Mouse (Mus musculus) midbrain, embryonic 11.5 days (tissue): Measurements from ENCODE around the gene Zfp444. TPM values are rescaled to one million over a fixed set of nuclear protein-coding genes. Genes with fewer than 3 reads are reported as not detected.
A peak's percentile ranks its signal among the peaks of the same experiment; 100 is the strongest.

Source experiments
- ATAC-seq: fragments of 200-750 bp; cut with Nextera tagmentation; 2 replicates; pipeline ENCODE4 v1.8.0; 2017; ENCODE audit warnings: moderate TSS enrichment, moderate library complexity; ENCODE audit not compliant: low FRiP score
- DNase-seq: peaks from one replicate; pipeline ENCODE4 v3.0.0; 2015; ENCODE audit warnings: low spot score; ENCODE audit errors: missing footprints
- H3K27ac ChIP-seq: fragments of 300-500 bp; sonication (generic); 2 replicates; pipeline ENCODE4 v1.5.1; 2014; ENCODE audit warnings: low read depth, low read length
- H3K27me3 ChIP-seq: fragments of 300-500 bp; sonication (generic); 2 replicates; pipeline ENCODE4 v1.6.1; 2014; ENCODE audit warnings: mild to moderate bottlenecking, low read length, moderate library complexity, mixed read lengths; ENCODE audit not compliant: control insufficient read depth, insufficient read depth
- H3K36me3 ChIP-seq: fragments of 300-500 bp; sonication (generic); 2 replicates; pipeline ENCODE4 v1.6.1; 2014; ENCODE audit warnings: mild to moderate bottlenecking, low read length, moderate library complexity, mixed read lengths; ENCODE audit not compliant: control insufficient read depth, insufficient read depth
- H3K4me1 ChIP-seq: fragments of 300-500 bp; sonication (generic); 2 replicates; pipeline ENCODE4 v1.6.1; 2014; ENCODE audit warnings: low read length; ENCODE audit not compliant: control insufficient read depth, insufficient read depth
- H3K4me2 ChIP-seq: fragments of 300-500 bp; sonication (generic); 2 replicates; pipeline ENCODE4 v1.6.1; 2014; ENCODE audit warnings: mild to moderate bottlenecking, moderate library complexity
- H3K4me3 ChIP-seq: fragments of 300-500 bp; sonication (generic); 2 replicates; pipeline ENCODE4 v1.5.1; 2014; ENCODE audit warnings: low read depth, low read length
- H3K9ac ChIP-seq: fragments of 300-500 bp; sonication (generic); 2 replicates; pipeline ENCODE4 v1.6.1; 2014; ENCODE audit warnings: low read length
- H3K9me3 ChIP-seq: fragments of 300-500 bp; sonication (generic); 2 replicates; pipeline ENCODE4 v1.6.1; 2016; ENCODE audit warnings: low read length; ENCODE audit not compliant: control insufficient read depth
- WGBS: fragments of 180-500 bp; shearing (Covaris S2); extraction: QIAGEN DNeasy Blood & Tissue Kit; methylation state at CpG from one replicate; pipeline ENCODE4 v1.1.7; 2014; 5-methylcytosine and 5-hydroxymethylcytosine counted together
- polyA plus RNA-seq: library from polyadenylated mRNA; unstranded; fragments of >200 nt; fragmentation: Nextera tagmentation; extraction: Ambion mirVana; gene quantifications from 2 replicates; pipeline ENCODE4 v1.2.1, GENCODE M21; 2014

The Zfp444 gene
- polyA plus RNA-seq: 69.4 and 72.2 TPM in 2 replicates

GRCm38 (mm10) chr7:6172006-6172649, at the start of gene Zfp444:
Zfp444 (plus strand) TSS chr7:6172226.
- peak within 1 kb of the TSS; percentile 73 for H3K4me2 ChIP-seq

GRCm38 (mm10) chr7:6126690-6127448, 45.2 kb upstream of the Zfp444 start:
- no peaks in the 10 kb centered on the region for H3K9me3 ChIP-seq
- H3K4me2 ChIP-seq: no peak overlapping the region
- H3K27me3 ChIP-seq: no peaks in the 10 kb centered on the region
- ATAC-seq: peak; percentile 65
- H3K4me1 ChIP-seq: no peaks in the 10 kb centered on the region
- WGBS: 38% methylated on average over 7 of the region's 7 CpGs
- peak; percentile 93 for DNase-seq
- no peak overlapping the region for H3K9ac ChIP-seq
- no peak overlapping the region for H3K4me3 ChIP-seq
- H3K27ac ChIP-seq: no peak overlapping the region
- H3K36me3 ChIP-seq: peaks cover 1% of the 10 kb centered on the region; the same call in 1 of the 2 replicates

More at GRCm38 (mm10) chr7:6172006-6172649, at the start of gene Zfp444:
- Histone ChIP-seq H3K4me1 (peaks cover 4% of the 10 kb centered on the region; the same call in 1 of the 2 replicates), H3K27me3 (no peaks in the 10 kb centered on the region), H3K36me3 (0 out of 2 replicates have a peak, but pooled peaks cover 2% of the 10 kb centered on the region), H3K27ac (peak within 1 kb of the TSS; percentile 42), H3K9ac (peak within 1 kb of the TSS; percentile 68), H3K4me3 (peak within 1 kb of the TSS; percentile 62), H3K9me3 (no peaks in the 10 kb centered on the region)
- WGBS: under 1% methylated on average over 37 of the region's 37 CpGs
- ATAC-seq: peak; percentile 96
- peak; percentile 99 for DNase-seq

- Histone ChIP-seq H3K36me3 (peaks cover 11% of the 10 kb centered on the region), H3K27me3 (no peaks in the 10 kb centered on the region), H3K4me3 (no peak overlapping the region), H3K4me1 (no peaks in the 10 kb centered on the region), H3K4me2 (no peak overlapping the region), H3K9ac (no peak overlapping the region), H3K9me3 (no peaks in the 10 kb centered on the region; the same call in 1 of the 2 replicates), H3K27ac (no peak overlapping the region)
- 45% methylated on average over 4 of the region's 4 CpGs for WGBS
- DNase-seq: no peak
- no peak for ATAC-seq
Observed at GRCm38 (mm10) chr7:6130346-6130745, 41.7 kb upstream of the Zfp444 start.

- Histone ChIP-seq H3K4me3 (no peak overlapping the region), H3K36me3 (peaks cover 14% of the 10 kb centered on the region), H3K27me3 (no peaks in the 10 kb centered on the region), H3K9ac (no peak overlapping the region), H3K9me3 (no peaks in the 10 kb centered on the region; the same call in 1 of the 2 replicates), H3K27ac (no peak overlapping the region), H3K4me1 (no peaks in the 10 kb centered on the region), H3K4me2 (no peak overlapping the region)
- DNase-seq (no peak), ATAC-seq (0 out of 2 replicates have a peak, but pooled peaks have one; percentile 8)
- 77% methylated on average over 30 of the region's 30 CpGs for WGBS
Observed at GRCm38 (mm10) chr7:6132646-6133045, 39.4 kb upstream of the Zfp444 start.

GRCm38 (mm10) chr7:6136497-6136896, 35.5 kb upstream of the Zfp444 start:
- H3K27ac ChIP-seq: no peak overlapping the region
- peaks cover 14% of the 10 kb centered on the region for H3K36me3 ChIP-seq
- no peak for DNase-seq

GRCm38 (mm10) chr7:6139295-6139694, 32.7 kb upstream of the Zfp444 start:
- H3K27ac ChIP-seq: no peak overlapping the region
- DNase-seq (peak; percentile 64), ATAC-seq (no peak)
- no peak overlapping the region for H3K4me3 ChIP-seq
- no peaks in the 10 kb centered on the region for H3K27me3 ChIP-seq
- H3K9ac ChIP-seq: no peak overlapping the region
- H3K9me3 ChIP-seq: no peaks in the 10 kb centered on the region
- no peaks in the 10 kb centered on the region for H3K4me1 ChIP-seq
- 0 out of 2 replicates have a peak, but pooled peaks cover 6% of the 10 kb centered on the region for H3K36me3 ChIP-seq
- WGBS: 87% methylated on average over 3 of the region's 3 CpGs
- H3K4me2 ChIP-seq: no peak overlapping the region

More at GRCm38 (mm10) chr7:6136497-6136896, 35.5 kb upstream of the Zfp444 start:
- ATAC-seq: no peak
- Histone ChIP-seq H3K4me3 (no peak overlapping the region), H3K9ac (no peak overlapping the region), H3K4me2 (no peak overlapping the region), H3K4me1 (no peaks in the 10 kb centered on the region), H3K9me3 (no peaks in the 10 kb centered on the region; the same call in 1 of the 2 replicates), H3K27me3 (no peaks in the 10 kb centered on the region)

GRCm38 (mm10) chr7:6143991-6144531, 28.0 kb upstream of the Zfp444 start:
- H3K9me3 ChIP-seq: no peaks in the 10 kb centered on the region
- no peak overlapping the region for H3K4me3 ChIP-seq
- H3K4me1 ChIP-seq: no peaks in the 10 kb centered on the region
- WGBS: 91% methylated on average over 2 of the region's 2 CpGs
- 0 out of 2 replicates have a peak, but pooled peaks cover 2% of the 10 kb centered on the region for H3K36me3 ChIP-seq
- H3K27ac ChIP-seq: no peak overlapping the region
- H3K9ac ChIP-seq: no peak overlapping the region
- DNase-seq (peak; percentile 35), ATAC-seq (no peak)
- no peak overlapping the region for H3K4me2 ChIP-seq
- H3K27me3 ChIP-seq: no peaks in the 10 kb centered on the region

GRCm38 (mm10) chr7:6145423-6146188, 26.4 kb upstream of the Zfp444 start:
- 94% methylated on average over 8 of the region's 8 CpGs for WGBS
- Histone ChIP-seq H3K27me3 (no peaks in the 10 kb centered on the region), H3K9me3 (no peaks in the 10 kb centered on the region), H3K4me3 (no peak overlapping the region), H3K36me3 (0 out of 2 replicates have a peak, but pooled peaks cover 2% of the 10 kb centered on the region), H3K4me1 (no peaks in the 10 kb centered on the region), H3K9ac (no peak overlapping the region), H3K27ac (no peak overlapping the region), H3K4me2 (no peak overlapping the region)
- DNase-seq (peak; percentile 23), ATAC-seq (no peak)
